Mouse (Mus musculus) spleen, adult 2 months (tissue): ENCODE measurements around the gene Dse.

Source experiments
- CTCF ChIP-seq: fragments of 200-500 bp; IDR thresholded peaks from 2 replicates; pipeline ENCODE4 v1.5.1; 2011; ENCODE audit warnings: mild to moderate bottlenecking, inconsistent platforms; ENCODE audit not compliant: insufficient read depth, insufficient read length, insufficient replicate concordance; ENCODE audit errors: extremely low read depth
- POLR2A ChIP-seq: fragments of 200-500 bp; IDR thresholded peaks from 2 replicates; pipeline ENCODE4 v1.6.1; 2011; ENCODE audit warnings: low read depth, low read length, inconsistent platforms

DNA sequence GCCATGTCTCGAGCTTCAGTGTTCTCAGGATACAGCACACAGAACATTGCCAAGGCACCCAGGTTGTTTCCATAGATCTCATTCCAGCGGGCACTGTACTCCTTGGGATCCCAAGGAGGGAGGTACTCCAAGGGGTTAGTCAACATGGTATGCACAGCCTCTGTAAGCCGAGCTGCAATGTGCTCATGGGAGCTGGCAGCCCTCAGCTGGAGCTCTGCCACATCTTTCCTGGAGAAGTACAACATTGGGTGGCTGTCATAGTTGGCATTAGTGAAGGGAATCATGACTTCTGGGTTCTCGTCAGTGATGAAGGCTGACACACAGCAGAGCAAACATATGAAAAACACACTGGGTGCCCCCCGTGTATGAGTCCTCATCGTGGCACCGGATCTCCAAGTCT is 23.8 kb downstream of the Dse start:
- no peak for TF ChIP-seq CTCF
- no peak for TF ChIP-seq POLR2A
